Mouse (Mus musculus): ENCODE data around the gene Pcsk7.

Pcsk7 gene

DNA sequence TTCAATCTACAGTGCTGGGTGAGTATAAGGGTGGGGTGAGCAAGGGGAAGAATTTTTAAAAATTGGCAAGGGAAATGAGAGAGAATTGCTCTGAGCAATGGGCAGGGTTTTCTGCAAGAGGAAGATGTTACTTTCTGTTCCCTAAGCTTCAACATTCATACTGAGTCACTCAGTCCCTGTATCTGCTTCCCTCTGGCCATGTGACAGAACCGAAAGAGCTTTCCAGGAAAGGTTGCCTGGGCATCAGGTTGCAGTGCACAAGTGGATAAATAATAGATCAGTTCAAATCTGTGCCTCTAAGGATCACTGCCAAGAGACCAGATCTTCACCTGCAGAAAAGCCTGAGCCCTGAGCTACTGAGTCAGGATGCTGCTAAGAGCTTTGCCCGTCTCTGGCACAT lies 55.6 kb downstream of the Pcsk7 start:
- no peak for DNase-seq (ENCODE audit: extremely low spot score)

DNA sequence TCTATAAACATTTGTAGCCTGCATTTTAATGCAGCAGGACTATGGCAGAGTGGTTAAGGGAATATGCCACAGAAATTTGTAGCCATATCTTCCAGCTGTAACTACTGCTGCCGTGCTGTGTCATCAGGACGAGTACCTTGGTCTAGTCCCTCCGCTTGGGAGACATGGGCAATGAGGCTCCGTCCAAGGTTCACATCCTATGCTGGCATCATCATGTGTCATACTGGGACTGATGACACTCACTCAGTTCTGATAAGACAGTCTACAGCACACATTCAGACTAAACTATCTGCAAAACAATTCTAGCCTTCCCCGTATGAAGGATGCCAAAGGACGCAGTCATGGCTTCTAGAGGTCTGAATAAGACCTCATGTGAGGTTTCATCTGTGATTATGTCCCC lies 57.3 kb downstream of the Pcsk7 start:
- no peak for DNase-seq (ENCODE audit: extremely low spot score)

DNA sequence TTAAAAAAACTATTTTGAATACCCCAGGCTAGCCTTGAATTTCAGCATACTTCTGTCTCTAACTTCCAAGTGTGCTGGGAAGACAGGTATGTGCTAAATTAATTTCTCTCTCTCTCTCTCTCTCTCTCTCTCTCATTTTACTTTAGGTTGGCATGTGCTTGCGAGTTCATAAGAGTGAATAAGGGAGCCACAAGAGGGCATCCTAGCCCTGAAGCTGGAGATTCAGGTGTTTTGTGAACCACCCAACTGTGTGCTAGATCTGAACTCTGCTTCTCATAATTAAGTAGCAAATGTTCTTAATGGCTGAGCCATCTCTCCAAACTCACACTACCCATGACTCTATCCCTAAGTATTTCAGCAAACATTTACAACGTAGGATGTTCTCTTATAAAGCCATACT lies 70.6 kb downstream of the Pcsk7 start:
- no peak for DNase-seq (ENCODE audit: extremely low spot score)

All from embryo, embryonic 9.5 days (tissue).